Mouse (Mus musculus) lung, embryonic 15.5 days (tissue): Measurements from ENCODE around the gene Lgr4. TPM values are rescaled to one million over a fixed set of nuclear protein-coding genes. Genes with fewer than 3 reads are reported as not detected.

Experiments used
- ATAC-seq: fragments of 200-750 bp; cut with Nextera tagmentation; 2 replicates; pipeline ENCODE4 v1.8.0; 2017; ENCODE audit warnings: moderate number of reproducible peaks, borderline replicate concordance; ENCODE audit not compliant: low FRiP score, low TSS enrichment; ENCODE audit errors: extremely low read depth
- H3K27ac ChIP-seq: fragments of 300-500 bp; sonication (generic); 2 replicates; pipeline ENCODE4 v1.5.1; 2015; ENCODE audit warnings: moderate library complexity, mild to moderate bottlenecking, inconsistent platforms
- H3K27me3 ChIP-seq: fragments of 300-500 bp; sonication (generic); 2 replicates; pipeline ENCODE4 v1.6.1; 2015; ENCODE audit warnings: inconsistent platforms
- H3K36me3 ChIP-seq: fragments of 300-500 bp; sonication (generic); 2 replicates; pipeline ENCODE4 v1.6.1; 2015; ENCODE audit warnings: inconsistent platforms
- H3K4me1 ChIP-seq: fragments of 300-500 bp; sonication (generic); 2 replicates; pipeline ENCODE4 v1.6.1; 2015; ENCODE audit warnings: inconsistent platforms
- H3K4me2 ChIP-seq: fragments of 300-500 bp; sonication (generic); 2 replicates; pipeline ENCODE4 v1.6.1; 2015; ENCODE audit warnings: inconsistent platforms, mild to moderate bottlenecking, moderate library complexity
- H3K4me3 ChIP-seq: fragments of 300-500 bp; sonication (generic); 2 replicates; pipeline ENCODE4 v1.5.1; 2015; ENCODE audit warnings: mild to moderate bottlenecking, inconsistent platforms
- H3K9ac ChIP-seq: fragments of 300-500 bp; sonication (generic); 2 replicates; pipeline ENCODE4 v1.6.1; 2015; ENCODE audit warnings: inconsistent platforms
- H3K9me3 ChIP-seq: fragments of 300-500 bp; sonication (generic); 2 replicates; pipeline ENCODE4 v1.6.1; 2016; ENCODE audit warnings: inconsistent platforms
- WGBS: fragments of 180-500 bp; shearing (Covaris S2); methylation state at CpG from one replicate; pipeline ENCODE4 v1.1.7; 2015; 5-methylcytosine and 5-hydroxymethylcytosine counted together
- polyA plus RNA-seq: library from polyadenylated mRNA; unstranded; fragments of >200 nt; fragmentation: Nextera tagmentation; extraction: Ambion mirVana; gene quantifications from 2 replicates; pipeline ENCODE4 v1.2.1, GENCODE M21; 2015

Lgr4 gene
- polyA plus RNA-seq, 1 experiment from 2014 or later, result 3.0 TPM

GRCm38 (mm10) chr2:110005596-110006239 lies 88.3 kb downstream of the Lgr4 start:
- no peaks in the 10 kb centered on the region for H3K36me3 ChIP-seq
- no peak overlapping the region for H3K27ac ChIP-seq
- H3K4me2 ChIP-seq, result no peak overlapping the region
- H3K9me3 ChIP-seq, result no peaks in the 10 kb centered on the region
- no peak overlapping the region for H3K9ac ChIP-seq
- peaks cover 15% of the 10 kb centered on the region; the same call in 1 of the 2 replicates for H3K27me3 ChIP-seq
- no peak overlapping the region for H3K4me3 ChIP-seq
- ATAC-seq, result no peak
- no peaks in the 10 kb centered on the region for H3K4me1 ChIP-seq
- 62% methylated on average over 3 of the region's 3 CpGs for WGBS

- Histone ChIP-seq H3K27me3 (peaks cover 12% of the 10 kb centered on the region; the same call in 1 of the 2 replicates), H3K27ac (no peak overlapping the region), H3K4me2 (no peak overlapping the region), H3K4me3 (no peak overlapping the region), H3K9me3 (no peaks in the 10 kb centered on the region), H3K36me3 (no peaks in the 10 kb centered on the region), H3K4me1 (no peaks in the 10 kb centered on the region), H3K9ac (no peak overlapping the region)
- 84% methylated on average over 10 of the region's 10 CpGs for WGBS
- ATAC-seq, result no peak
These were observed 90.2 kb downstream of the Lgr4 start for GRCm38 (mm10) chr2:110007423-110008267.

GRCm38 (mm10) chr2:110009449-110009848 lies 92.0 kb downstream of the Lgr4 start:
- no peak for ATAC-seq
- Histone ChIP-seq H3K27me3 (peaks cover 12% of the 10 kb centered on the region; the same call in 1 of the 2 replicates), H3K9me3 (no peaks in the 10 kb centered on the region), H3K4me1 (no peaks in the 10 kb centered on the region), H3K27ac (no peak overlapping the region), H3K36me3 (no peaks in the 10 kb centered on the region), H3K4me3 (no peak overlapping the region), H3K4me2 (no peak overlapping the region), H3K9ac (no peak overlapping the region)

- 78% methylated on average over 13 of the region's 13 CpGs for whole genome bisulfite sequencing
- Histone ChIP-seq H3K9me3 (no peaks in the 10 kb centered on the region), H3K9ac (no peak overlapping the region), H3K4me3 (no peak overlapping the region), H3K36me3 (no peaks in the 10 kb centered on the region), H3K27ac (no peak overlapping the region), H3K27me3 (peaks cover 9% of the 10 kb centered on the region; the same call in 1 of the 2 replicates), H3K4me2 (no peak overlapping the region), H3K4me1 (no peaks in the 10 kb centered on the region)
- no peak for ATAC-seq
These were observed 94.8 kb downstream of the Lgr4 start for GRCm38 (mm10) chr2:110012184-110012725.

- no peak for ATAC-seq
These were observed 99.6 kb downstream of the Lgr4 start for GRCm38 (mm10) chr2:110017087-110017486.

GRCm38 (mm10) chr2:110017616-110018505 lies 100.4 kb downstream of the Lgr4 start, which contains the start of gene Ccdc34:
Ccdc34 (plus strand) TSS chr2:110017817.
- ATAC-seq, result peak; percentile 100
- Histone ChIP-seq H3K9ac (peak within 1 kb of the TSS; percentile 85), H3K27me3 (no peaks in the 10 kb centered on the region), H3K4me3 (peak within 1 kb of the TSS; percentile 81), H3K4me2 (peak within 1 kb of the TSS; percentile 68), H3K36me3 (peaks cover 10% of the 10 kb centered on the region), H3K4me1 (peaks cover 11% of the 10 kb centered on the region; the same call in 1 of the 2 replicates), H3K27ac (peak within 1 kb of the TSS; percentile 76), H3K9me3 (no peaks in the 10 kb centered on the region)
- WGBS, result under 1% methylated on average over 55 of the region's 55 CpGs

More at GRCm38 (mm10) chr2:110017087-110017486, 99.6 kb downstream of the Lgr4 start:
- Histone ChIP-seq H3K27me3 (no peaks in the 10 kb centered on the region), H3K9ac (peak overlapping the region; percentile 85), H3K4me2 (peak overlapping the region; percentile 68), H3K4me3 (peak overlapping the region; percentile 81), H3K36me3 (peaks cover 7% of the 10 kb centered on the region), H3K4me1 (peaks cover 11% of the 10 kb centered on the region; the same call in 1 of the 2 replicates), H3K27ac (no peak overlapping the region), H3K9me3 (no peaks in the 10 kb centered on the region)
- whole genome bisulfite sequencing, result 36% methylated on average over 7 of the region's 7 CpGs

- H3K4me3 ChIP-seq, result no peak overlapping the region
- H3K4me2 ChIP-seq, result peak overlapping the region; percentile 68; the same call in 1 of the 2 replicates
- ATAC-seq, result no peak
- H3K36me3 ChIP-seq, result peaks cover 10% of the 10 kb centered on the region
- no peaks in the 10 kb centered on the region for H3K9me3 ChIP-seq
- H3K27ac ChIP-seq, result no peak overlapping the region
- H3K4me1 ChIP-seq, result peaks cover 11% of the 10 kb centered on the region; the same call in 1 of the 2 replicates
- 90% methylated on average over 4 of the region's 4 CpGs for WGBS
- no peaks in the 10 kb centered on the region for H3K27me3 ChIP-seq
- H3K9ac ChIP-seq, result no peak overlapping the region
These were observed 102.2 kb downstream of the Lgr4 start for GRCm38 (mm10) chr2:110019656-110020055.

GRCm38 (mm10) chr2:110020430-110020829 lies 103.0 kb downstream of the Lgr4 start:
- Histone ChIP-seq H3K27me3 (no peaks in the 10 kb centered on the region), H3K4me1 (peaks cover 11% of the 10 kb centered on the region; the same call in 1 of the 2 replicates), H3K4me3 (no peak overlapping the region), H3K4me2 (no peak overlapping the region), H3K36me3 (peaks cover 10% of the 10 kb centered on the region), H3K9me3 (no peaks in the 10 kb centered on the region), H3K27ac (no peak overlapping the region), H3K9ac (no peak overlapping the region)
- no peak for ATAC-seq
- WGBS, result 88% methylated on average over 1 of the region's 1 CpGs

- WGBS, result 15% methylated on average over 4 of the region's 4 CpGs
- no peaks in the 10 kb centered on the region for H3K27me3 ChIP-seq
- H3K27ac ChIP-seq, result no peak overlapping the region
- no peak overlapping the region for H3K9ac ChIP-seq
- H3K4me1 ChIP-seq, result peaks cover 12% of the 10 kb centered on the region; the same call in 1 of the 2 replicates
- no peaks in the 10 kb centered on the region for H3K9me3 ChIP-seq
- H3K4me3 ChIP-seq, result no peak overlapping the region
- peaks cover 10% of the 10 kb centered on the region; the same call in 1 of the 2 replicates for H3K36me3 ChIP-seq
- ATAC-seq, result no peak; the same call in 1 of the 2 replicates
- no peak overlapping the region for H3K4me2 ChIP-seq
These were observed 118.8 kb downstream of the Lgr4 start for GRCm38 (mm10) chr2:110036265-110036664.

GRCm38 (mm10) chr2:110036665-110037064 lies 119.2 kb downstream of the Lgr4 start:
- WGBS, result 38% methylated on average over 4 of the region's 4 CpGs
- Histone ChIP-seq H3K27me3 (no peaks in the 10 kb centered on the region), H3K9ac (no peak overlapping the region), H3K36me3 (peaks cover 10% of the 10 kb centered on the region; the same call in 1 of the 2 replicates), H3K9me3 (no peaks in the 10 kb centered on the region), H3K27ac (no peak overlapping the region), H3K4me1 (peaks cover 12% of the 10 kb centered on the region; the same call in 1 of the 2 replicates), H3K4me3 (no peak overlapping the region), H3K4me2 (no peak overlapping the region)
- no peak; the same call in 1 of the 2 replicates for ATAC-seq

- no peak for ATAC-seq
- H3K9ac ChIP-seq, result no peak overlapping the region
- no peaks in the 10 kb centered on the region for H3K9me3 ChIP-seq
- no peaks in the 10 kb centered on the region for H3K27me3 ChIP-seq
- no peak overlapping the region for H3K27ac ChIP-seq
- no peak overlapping the region for H3K4me3 ChIP-seq
- WGBS, result 51% methylated on average over 2 of the region's 2 CpGs
- no peak overlapping the region for H3K4me2 ChIP-seq
- H3K36me3 ChIP-seq, result peaks cover 10% of the 10 kb centered on the region; the same call in 1 of the 2 replicates
- H3K4me1 ChIP-seq, result peaks cover 12% of the 10 kb centered on the region; the same call in 1 of the 2 replicates
These were observed 119.8 kb downstream of the Lgr4 start for GRCm38 (mm10) chr2:110037221-110037620.
